Mouse (Mus musculus) ES-Bruce4 (cell line): Measurements from ENCODE around the gene Dlk2. TPM values are rescaled to one million over a fixed set of nuclear protein-coding genes. Genes with fewer than 3 reads are reported as not detected.
A peak's percentile ranks its signal among the peaks of the same experiment; 100 is the strongest.

ENCODE experiments used
- H3K27ac ChIP-seq: 2 replicates; pipeline ENCODE4 v1.5.1; 2012; ENCODE audit warnings: low read length, inconsistent platforms; ENCODE audit not compliant: insufficient read depth
- H3K27me3 ChIP-seq: 2 replicates; pipeline ENCODE4 v1.6.1; 2012; ENCODE audit warnings: mild to moderate bottlenecking, low read length, inconsistent platforms; ENCODE audit not compliant: control insufficient read depth, poor library complexity, insufficient read depth, severe bottlenecking
- H3K36me3 ChIP-seq: 2 replicates; pipeline ENCODE4 v1.6.1; 2012; ENCODE audit warnings: inconsistent platforms, mild to moderate bottlenecking, low read length, moderate library complexity; ENCODE audit not compliant: control insufficient read depth, poor library complexity, insufficient read depth, severe bottlenecking
- H3K4me1 ChIP-seq: one replicate; pipeline ENCODE4 v1.8.1; 2011; ENCODE audit warnings: low read length; ENCODE audit not compliant: control insufficient read depth, insufficient read depth
- H3K4me3 ChIP-seq: 2 replicates; pipeline ENCODE4 v1.5.1; 2011; ENCODE audit warnings: low read depth, mild to moderate bottlenecking, low read length
- H3K9ac ChIP-seq: 2 replicates; pipeline ENCODE4 v1.6.1; 2012; ENCODE audit warnings: low read depth, mild to moderate bottlenecking, inconsistent platforms; ENCODE audit not compliant: poor library complexity, severe bottlenecking
- H3K9me3 ChIP-seq: replicated peaks from 2 replicates; pipeline ENCODE4 v1.6.1; 2012; ENCODE audit warnings: mild to moderate bottlenecking, low read length, inconsistent platforms; ENCODE audit not compliant: control insufficient read depth, poor library complexity, insufficient read depth, severe bottlenecking
- CTCF ChIP-seq: IDR thresholded peaks from one replicate; pipeline ENCODE4 v1.8.1; 2011; ENCODE audit warnings: low read depth, low read length
- EP300 ChIP-seq: IDR thresholded peaks from 2 replicates; pipeline ENCODE4 v1.6.1; 2011; ENCODE audit warnings: low read depth, low read length; ENCODE audit not compliant: insufficient read depth
- POLR2A ChIP-seq: IDR thresholded peaks from one replicate; pipeline ENCODE4 v1.8.1; 2011; ENCODE audit warnings: low read length; ENCODE audit not compliant: insufficient read depth
- polyA plus RNA-seq: library from polyadenylated mRNA; stranded (reverse); fragments of >200 nt; gene quantifications from 2 replicates; pipeline ENCODE4 v1.2.4, GENCODE M21; 2011; ENCODE audit warnings: low read depth; ENCODE audit not compliant: missing spikeins, insufficient read depth, insufficient read length

Dlk2 gene
- 0.91 and 1.3 TPM in 2 replicates for polyA plus RNA-seq

- no peak within 1 kb of the TSS for H3K27ac ChIP-seq
- no peak for TF ChIP-seq CTCF
- TF ChIP-seq POLR2A: no peak
- TF ChIP-seq EP300: no peak
- H3K9me3 ChIP-seq: no peaks in the 10 kb centered on the region
- peak within 1 kb of the TSS; percentile 62 for H3K4me3 ChIP-seq
- no peaks in the 10 kb centered on the region for H3K4me1 ChIP-seq
- H3K27me3 ChIP-seq: peaks cover 12% of the 10 kb centered on the region
- H3K9ac ChIP-seq: peak within 1 kb of the TSS; percentile 70
- H3K36me3 ChIP-seq: no peaks in the 10 kb centered on the region
Measured at GRCm38 (mm10) chr17:46297364-46298219, at the start of gene Dlk2. Gene Dlk2, plus strand, starts transcription at chr17:46297421.

DNA sequence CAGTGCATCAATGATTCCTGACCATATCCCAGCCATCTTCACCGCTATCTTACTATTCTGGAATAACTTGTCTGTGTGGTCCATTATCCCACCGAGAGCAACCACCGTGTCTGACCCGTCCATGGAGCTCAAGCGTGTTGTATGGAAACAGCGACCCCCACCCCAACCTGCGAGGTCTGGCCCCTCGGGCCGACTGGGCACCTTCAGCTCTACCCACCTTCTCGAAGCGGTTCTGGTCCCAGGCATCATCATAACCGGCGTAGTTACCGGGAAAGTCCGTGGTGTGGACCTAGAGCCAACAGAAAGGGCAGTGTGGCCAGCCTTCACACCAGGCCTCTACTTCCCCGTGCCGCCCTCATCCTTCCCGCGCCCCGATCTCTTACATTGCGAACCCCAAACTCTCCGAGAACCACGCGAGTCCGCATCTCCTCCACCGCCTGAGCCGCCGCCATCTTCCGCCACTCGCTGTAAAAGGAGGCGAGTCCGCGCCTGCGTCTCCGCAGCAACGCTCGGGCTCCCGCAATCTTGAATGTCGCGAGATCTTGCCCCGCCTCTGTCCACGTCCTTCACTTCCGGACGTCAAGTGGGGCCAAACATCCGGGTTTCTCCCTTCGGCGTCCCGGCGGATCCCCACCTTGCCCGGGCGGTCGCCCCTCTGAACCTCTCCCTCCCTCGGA lies 49.6 kb upstream of the Dlk2 start, which contains the start of the genes Polr1c and Yipf3:
Gene Polr1c, minus strand, starts transcription at position 543 of the 677 bp plus-strand sequence.
Gene Yipf3, plus strand, starts transcription at position 569 of the 677 bp plus-strand sequence.
- H3K27ac ChIP-seq: no peak within 1 kb of the TSS
- no peaks in the 10 kb centered on the region for H3K27me3 ChIP-seq
- no peaks in the 10 kb centered on the region for H3K9me3 ChIP-seq
- H3K36me3 ChIP-seq: peaks cover 37% of the 10 kb centered on the region
- peak; percentile 48 for TF ChIP-seq POLR2A
- TF ChIP-seq EP300: no peak
- H3K4me3 ChIP-seq: peak within 1 kb of the TSS; percentile 91
- H3K4me1 ChIP-seq: no peaks in the 10 kb centered on the region
- H3K9ac ChIP-seq: peak within 1 kb of the TSS; percentile 95

DNA sequence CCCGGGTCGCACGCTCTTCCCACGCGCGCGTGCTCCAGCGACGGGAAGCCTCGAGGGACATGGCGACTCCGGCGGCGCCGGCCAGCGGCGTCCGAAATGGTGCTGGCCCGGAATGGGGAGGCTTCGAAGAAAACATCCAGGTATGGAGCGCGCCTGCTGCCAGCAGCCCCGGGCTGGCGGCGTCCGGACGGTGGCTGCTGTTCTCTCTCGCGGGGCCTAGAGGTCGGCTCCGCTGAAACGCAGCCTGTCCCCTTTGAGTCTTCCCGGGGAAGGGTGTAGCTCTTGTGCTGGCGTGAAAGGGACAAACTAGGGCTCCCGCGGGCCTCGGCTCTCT lies 49.1 kb upstream of the Dlk2 start:
- H3K27ac ChIP-seq: no peak overlapping the region

GRCm38 (mm10) chr17:46251174-46251573 lies 46.0 kb upstream of the Dlk2 start:
- H3K27me3 ChIP-seq: no peaks in the 10 kb centered on the region
- H3K9me3 ChIP-seq: no peaks in the 10 kb centered on the region
- no peak overlapping the region for H3K4me3 ChIP-seq
- peaks cover 10% of the 10 kb centered on the region; the same call in 1 of the 2 replicates for H3K36me3 ChIP-seq
- TF ChIP-seq CTCF (peak; percentile 59), EP300 (no peak), POLR2A (no peak)
- no peak overlapping the region for H3K9ac ChIP-seq
- H3K27ac ChIP-seq: no peak overlapping the region
- no peaks in the 10 kb centered on the region for H3K4me1 ChIP-seq

More for the DNA sequence above, 49.1 kb upstream of the Dlk2 start:
- Histone ChIP-seq H3K4me1 (no peaks in the 10 kb centered on the region), H3K9me3 (no peaks in the 10 kb centered on the region), H3K36me3 (peaks cover 32% of the 10 kb centered on the region), H3K9ac (peak overlapping the region; percentile 95), H3K27me3 (no peaks in the 10 kb centered on the region), H3K4me3 (peak overlapping the region; percentile 91)
- TF ChIP-seq CTCF: no peak
- TF ChIP-seq EP300: no peak
- no peak for TF ChIP-seq POLR2A

DNA sequence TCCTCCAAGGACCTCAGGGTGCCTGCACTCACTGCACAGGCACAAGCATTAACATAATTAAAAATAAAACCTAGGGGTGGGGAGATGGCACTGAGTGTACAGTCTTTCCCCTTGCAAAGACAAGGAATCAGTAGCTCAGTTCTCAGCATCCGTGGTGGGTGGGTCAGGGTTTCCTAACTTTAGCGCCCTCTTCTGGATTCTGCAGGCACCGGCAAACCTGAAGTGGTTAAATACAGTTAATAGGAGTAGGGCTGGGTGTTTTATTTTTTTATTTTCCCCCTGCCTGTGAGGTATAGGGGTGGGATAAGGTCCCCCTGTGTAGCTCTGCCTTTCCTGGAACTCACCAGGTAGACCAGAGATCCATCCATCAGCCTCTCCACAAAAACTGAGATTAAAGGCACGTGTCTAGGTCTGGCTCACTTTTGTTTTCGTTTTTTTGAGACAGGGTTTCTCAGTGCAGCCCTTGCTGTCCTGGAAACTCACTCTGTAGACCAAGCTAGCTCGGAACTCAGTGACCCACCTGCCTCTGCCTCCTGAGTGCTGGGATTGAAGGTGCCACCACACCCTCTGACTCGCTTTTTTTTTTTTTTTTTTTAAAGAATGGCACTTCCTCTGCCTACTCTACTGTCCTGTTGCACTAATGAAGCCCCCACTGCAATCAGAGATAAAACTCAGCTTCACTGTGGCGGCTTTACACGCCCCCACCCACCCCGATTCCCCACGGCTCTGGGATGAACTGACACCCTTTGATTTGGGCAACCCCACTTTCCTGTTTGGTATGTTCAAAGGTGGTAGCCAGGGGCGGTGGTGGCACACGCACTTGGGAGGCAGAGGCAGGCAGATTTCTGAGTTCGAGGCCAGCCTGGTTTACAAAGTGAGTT lies 44.4 kb upstream of the Dlk2 start:
- Histone ChIP-seq H3K4me3 (peak overlapping the region; percentile 91), H3K36me3 (peaks cover 8% of the 10 kb centered on the region), H3K4me1 (no peaks in the 10 kb centered on the region), H3K9ac (peak overlapping the region; percentile 59), H3K27ac (no peak overlapping the region), H3K27me3 (no peaks in the 10 kb centered on the region), H3K9me3 (no peaks in the 10 kb centered on the region)
- TF ChIP-seq EP300 (no peak), CTCF (peak; percentile 51)
